Mouse (Mus musculus) liver, embryonic 14.5 days (tissue): Measurements from ENCODE around the gene Snx1.

Experiments used
- CTCF ChIP-seq: IDR thresholded peaks from 2 replicates; pipeline ENCODE4 v1.5.1; 2016; ENCODE audit warnings: antibody characterized with exemption, low read depth, control low read depth
- EP300 ChIP-seq: IDR thresholded peaks from 2 replicates; pipeline ENCODE4 v1.6.1; 2016; ENCODE audit warnings: antibody characterized with exemption, low read depth

DNA sequence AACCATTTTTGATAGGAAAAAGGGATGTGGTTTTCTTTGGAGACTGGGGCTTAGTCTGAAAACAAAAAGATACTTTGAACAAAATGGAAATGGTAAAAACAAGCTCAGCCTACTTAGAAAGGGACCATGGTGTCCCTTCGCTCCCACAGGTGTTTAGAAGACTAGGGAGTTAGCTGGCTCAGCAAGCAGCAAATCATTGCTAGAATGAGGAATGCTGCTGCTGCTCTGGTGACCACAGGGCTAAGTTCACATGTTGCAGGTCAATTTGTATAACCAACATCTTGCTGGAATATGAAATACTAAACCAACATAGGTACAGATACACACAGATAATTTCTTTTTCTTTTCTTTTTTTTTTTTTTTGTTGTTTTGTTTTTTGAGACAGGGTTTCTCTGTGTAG lies 16.8 kb downstream of the Snx1 start:
- TF ChIP-seq CTCF (no peak), EP300 (no peak)
